Mouse (Mus musculus) liver, embryonic 15.5 days (tissue): ENCODE measurements at regions not wholly inside any gene's neighbourhood (a gene's known extent, or its start where the extent isn't known, plus 50 kb on each side); places are given as distances from the start of the nearest gene placed in this dataset.

ENCODE experiments used
- ATAC-seq: fragments of 200-750 bp; cut with Nextera tagmentation; 2 replicates; pipeline ENCODE4 v1.8.0; 2017; ENCODE audit warnings: moderate number of reproducible peaks, mild to moderate bottlenecking, moderate library complexity; ENCODE audit not compliant: insufficient read depth
- H3K27ac ChIP-seq: fragments of 300-500 bp; sonication (generic); replicated peaks from 2 replicates; pipeline ENCODE4 v1.5.1; 2015; ENCODE audit warnings: mild to moderate bottlenecking, inconsistent platforms
- H3K27me3 ChIP-seq: fragments of 300-500 bp; sonication (generic); 2 replicates; pipeline ENCODE4 v1.6.1; 2015; ENCODE audit warnings: mild to moderate bottlenecking, inconsistent platforms
- H3K36me3 ChIP-seq: fragments of 300-500 bp; sonication (generic); replicated peaks from 2 replicates; pipeline ENCODE4 v1.6.1; 2015; ENCODE audit warnings: moderate library complexity, mild to moderate bottlenecking, inconsistent platforms
- H3K4me1 ChIP-seq: fragments of 300-500 bp; sonication (generic); replicated peaks from 2 replicates; pipeline ENCODE4 v1.6.1; 2015; ENCODE audit warnings: inconsistent platforms
- H3K4me2 ChIP-seq: fragments of 300-500 bp; sonication (generic); 2 replicates; pipeline ENCODE4 v1.6.1; 2015; ENCODE audit warnings: moderate library complexity, mild to moderate bottlenecking, inconsistent platforms
- H3K4me3 ChIP-seq: fragments of 300-500 bp; sonication (generic); replicated peaks from 2 replicates; pipeline ENCODE4 v1.5.1; 2015; ENCODE audit warnings: mild to moderate bottlenecking, inconsistent platforms
- H3K9ac ChIP-seq: fragments of 300-500 bp; sonication (generic); 2 replicates; pipeline ENCODE4 v1.6.1; 2015; ENCODE audit warnings: moderate library complexity, mild to moderate bottlenecking, inconsistent platforms
- H3K9me3 ChIP-seq: fragments of 300-500 bp; sonication (generic); replicated peaks from 2 replicates; pipeline ENCODE4 v1.6.1; 2016; ENCODE audit warnings: inconsistent platforms
- WGBS: fragments of 180-500 bp; shearing (Covaris S2); methylation state at CpG from one replicate; pipeline ENCODE4 v1.1.7; 2015; ENCODE audit warnings: mixed read lengths; ENCODE audit not compliant: insufficient replicate concordance; 5-methylcytosine and 5-hydroxymethylcytosine counted together

- Histone ChIP-seq H3K27me3 (no peaks in the 10 kb centered on the region), H3K4me1 (no peaks in the 10 kb centered on the region), H3K9me3 (no peaks in the 10 kb centered on the region), H3K9ac (no peak overlapping the region), H3K4me2 (no peak overlapping the region), H3K4me3 (no peak overlapping the region), H3K36me3 (no peaks in the 10 kb centered on the region), H3K27ac (no peak overlapping the region)
- ATAC-seq: no peak
- WGBS: 59% methylated on average over 5 of the region's 5 CpGs
These were observed 441.1 kb upstream of the Zmiz1 start for GRCm38 (mm10) chr14:25017860-25018259.

GRCm38 (mm10) chr14:25019306-25019905, 439.6 kb upstream of the Zmiz1 start:
- WGBS: 48% methylated on average over 4 of the region's 4 CpGs
- Histone ChIP-seq H3K27me3 (no peaks in the 10 kb centered on the region), H3K4me2 (no peak overlapping the region), H3K9me3 (no peaks in the 10 kb centered on the region), H3K4me3 (no peak overlapping the region), H3K36me3 (no peaks in the 10 kb centered on the region), H3K9ac (no peak overlapping the region), H3K4me1 (no peaks in the 10 kb centered on the region), H3K27ac (no peak overlapping the region)
- no peak for ATAC-seq

- no peak overlapping the region for H3K4me2 ChIP-seq
- no peak overlapping the region for H3K9ac ChIP-seq
- no peak for ATAC-seq
- WGBS: 66% methylated on average over 15 of the region's 15 CpGs
- no peaks in the 10 kb centered on the region for H3K27me3 ChIP-seq
- H3K36me3 ChIP-seq: no peaks in the 10 kb centered on the region
- no peaks in the 10 kb centered on the region for H3K9me3 ChIP-seq
- no peak overlapping the region for H3K4me3 ChIP-seq
- H3K27ac ChIP-seq: no peak overlapping the region
- H3K4me1 ChIP-seq: no peaks in the 10 kb centered on the region
These were observed 436.3 kb upstream of the Zmiz1 start for GRCm38 (mm10) chr14:25022523-25023269.

GRCm38 (mm10) chr14:25023270-25023800, 435.6 kb upstream of the Zmiz1 start:
- Histone ChIP-seq H3K4me2 (no peak overlapping the region), H3K36me3 (no peaks in the 10 kb centered on the region), H3K9me3 (no peaks in the 10 kb centered on the region), H3K27me3 (no peaks in the 10 kb centered on the region), H3K9ac (no peak overlapping the region), H3K27ac (no peak overlapping the region), H3K4me1 (no peaks in the 10 kb centered on the region), H3K4me3 (no peak overlapping the region)
- 45% methylated on average over 6 of the region's 6 CpGs for WGBS
- no peak for ATAC-seq

GRCm38 (mm10) chr14:25025074-25025473, 433.9 kb upstream of the Zmiz1 start:
- no peak for ATAC-seq
- no peak overlapping the region for H3K4me3 ChIP-seq
- no peak overlapping the region for H3K4me2 ChIP-seq
- WGBS: 62% methylated on average over 6 of the region's 6 CpGs
- no peaks in the 10 kb centered on the region for H3K4me1 ChIP-seq
- H3K9ac ChIP-seq: no peak overlapping the region
- no peak overlapping the region for H3K27ac ChIP-seq
- no peaks in the 10 kb centered on the region for H3K27me3 ChIP-seq
- no peaks in the 10 kb centered on the region for H3K9me3 ChIP-seq
- H3K36me3 ChIP-seq: no peaks in the 10 kb centered on the region

- WGBS: 53% methylated on average over 3 of the region's 3 CpGs
- no peaks in the 10 kb centered on the region for H3K4me1 ChIP-seq
- H3K9me3 ChIP-seq: no peaks in the 10 kb centered on the region
- H3K4me3 ChIP-seq: no peak overlapping the region
- no peak overlapping the region for H3K27ac ChIP-seq
- no peaks in the 10 kb centered on the region for H3K27me3 ChIP-seq
- H3K9ac ChIP-seq: no peak overlapping the region
- H3K36me3 ChIP-seq: no peaks in the 10 kb centered on the region
- ATAC-seq: no peak
- no peak overlapping the region for H3K4me2 ChIP-seq
These were observed 431.9 kb upstream of the Zmiz1 start for GRCm38 (mm10) chr14:25027076-25027475.

GRCm38 (mm10) chr14:25027842-25028241, 431.1 kb upstream of the Zmiz1 start:
- H3K4me3 ChIP-seq: no peak overlapping the region
- ATAC-seq: no peak
- WGBS: 68% methylated on average over 1 of the region's 1 CpGs
- no peaks in the 10 kb centered on the region for H3K27me3 ChIP-seq
- no peaks in the 10 kb centered on the region for H3K9me3 ChIP-seq
- no peak overlapping the region for H3K4me2 ChIP-seq
- no peak overlapping the region for H3K9ac ChIP-seq
- no peak overlapping the region for H3K27ac ChIP-seq
- H3K4me1 ChIP-seq: no peaks in the 10 kb centered on the region
- H3K36me3 ChIP-seq: no peaks in the 10 kb centered on the region

GRCm38 (mm10) chr14:25030881-25031280, 428.1 kb upstream of the Zmiz1 start:
- no peaks in the 10 kb centered on the region for H3K27me3 ChIP-seq
- no peak for ATAC-seq
- 67% methylated on average over 6 of the region's 6 CpGs for WGBS
- H3K27ac ChIP-seq: no peak overlapping the region
- no peak overlapping the region for H3K9ac ChIP-seq
- no peak overlapping the region for H3K4me3 ChIP-seq
- H3K36me3 ChIP-seq: no peaks in the 10 kb centered on the region
- H3K4me1 ChIP-seq: no peaks in the 10 kb centered on the region
- H3K4me2 ChIP-seq: no peak overlapping the region
- no peaks in the 10 kb centered on the region for H3K9me3 ChIP-seq

GRCm38 (mm10) chr14:25031756-25032680, 427.0 kb upstream of the Zmiz1 start:
- H3K9ac ChIP-seq: no peak overlapping the region
- no peak for ATAC-seq
- H3K4me3 ChIP-seq: no peak overlapping the region
- no peak overlapping the region for H3K27ac ChIP-seq
- H3K4me1 ChIP-seq: no peaks in the 10 kb centered on the region
- H3K9me3 ChIP-seq: no peaks in the 10 kb centered on the region
- H3K36me3 ChIP-seq: no peaks in the 10 kb centered on the region
- 64% methylated on average over 12 of the region's 12 CpGs for WGBS
- H3K4me2 ChIP-seq: no peak overlapping the region
- H3K27me3 ChIP-seq: no peaks in the 10 kb centered on the region

- 43% methylated on average over 2 of the region's 2 CpGs for WGBS
- no peak for ATAC-seq
- Histone ChIP-seq H3K4me2 (no peak overlapping the region), H3K36me3 (no peaks in the 10 kb centered on the region), H3K9me3 (no peaks in the 10 kb centered on the region), H3K4me3 (no peak overlapping the region), H3K9ac (no peak overlapping the region), H3K4me1 (no peaks in the 10 kb centered on the region), H3K27ac (no peak overlapping the region), H3K27me3 (no peaks in the 10 kb centered on the region)
These were observed 426.1 kb upstream of the Zmiz1 start for GRCm38 (mm10) chr14:25032899-25033298.

GRCm38 (mm10) chr14:25042265-25042664, 416.7 kb upstream of the Zmiz1 start:
- ATAC-seq: no peak
- WGBS: 56% methylated on average over 5 of the region's 5 CpGs
- Histone ChIP-seq H3K9me3 (no peaks in the 10 kb centered on the region), H3K4me1 (no peaks in the 10 kb centered on the region), H3K9ac (no peak overlapping the region), H3K27ac (no peak overlapping the region), H3K4me3 (no peak overlapping the region), H3K27me3 (no peaks in the 10 kb centered on the region), H3K36me3 (no peaks in the 10 kb centered on the region), H3K4me2 (no peak overlapping the region)
